Mouse (Mus musculus) erythroblast, embryonic 14.5 days (primary cell): ENCODE results near the gene Dab2ip. TPM values are rescaled to one million over a fixed set of nuclear protein-coding genes. Genes with fewer than 3 reads are reported as not detected.

ENCODE experiments used
- H3K27me3 ChIP-seq: 2 replicates; pipeline ENCODE4 v1.6.1; 2012; ENCODE audit warnings: inconsistent platforms; ENCODE audit not compliant: control insufficient read depth
- H3K36me3 ChIP-seq: 2 replicates; pipeline ENCODE4 v1.6.1; 2012; ENCODE audit warnings: mild to moderate bottlenecking, inconsistent platforms; ENCODE audit not compliant: control insufficient read depth
- H3K4me1 ChIP-seq: 2 replicates; pipeline ENCODE4 v1.6.1; 2012; ENCODE audit warnings: inconsistent platforms; ENCODE audit not compliant: control insufficient read depth
- H3K4me3 ChIP-seq: replicated peaks from 2 replicates; pipeline ENCODE3; 2012; ENCODE audit warnings: moderate library complexity, mild to moderate bottlenecking, inconsistent platforms
- H3K9me3 ChIP-seq: 2 replicates; pipeline ENCODE4 v1.6.1; 2012; ENCODE audit warnings: low read length, inconsistent platforms, mixed read lengths; ENCODE audit not compliant: control insufficient read depth
- GATA1 ChIP-seq: IDR thresholded peaks from 2 replicates; pipeline ENCODE4 v1.6.1; 2012; ENCODE audit warnings: low read length, inconsistent platforms, mixed read lengths
- TAL1 ChIP-seq: IDR thresholded peaks from 3 replicates; pipeline ENCODE4 v1.6.1; 2012; ENCODE audit warnings: low read length, inconsistent platforms, mixed read lengths
- polyA plus RNA-seq: library from polyadenylated mRNA; stranded (reverse); fragments of >175 nt; gene quantifications from 2 replicates; pipeline ENCODE4 v1.2.3, GENCODE M21; 2012

Gene Dab2ip
- polyA plus RNA-seq, 1 experiment: 0.20 TPM

GRCm38 (mm10) chr2:35677855-35678254 lies 119.8 kb downstream of the Dab2ip start:
- peaks cover 2% of the 10 kb centered on the region; the same call in 1 of the 2 replicates for H3K4me1 ChIP-seq
- TF ChIP-seq TAL1 (no peak), GATA1 (no peak)
- no peaks in the 10 kb centered on the region for H3K9me3 ChIP-seq
- no peaks in the 10 kb centered on the region for H3K36me3 ChIP-seq
- no peaks in the 10 kb centered on the region for H3K27me3 ChIP-seq
- no peak overlapping the region for H3K4me3 ChIP-seq

GRCm38 (mm10) chr2:35678440-35678839 lies 120.4 kb downstream of the Dab2ip start:
- Histone ChIP-seq H3K4me1 (peaks cover 2% of the 10 kb centered on the region; the same call in 1 of the 2 replicates), H3K4me3 (no peak overlapping the region), H3K27me3 (no peaks in the 10 kb centered on the region), H3K9me3 (no peaks in the 10 kb centered on the region), H3K36me3 (no peaks in the 10 kb centered on the region)
- TF ChIP-seq GATA1 (no peak), TAL1 (no peak)

- peaks cover 2% of the 10 kb centered on the region; the same call in 1 of the 2 replicates for H3K4me1 ChIP-seq
- no peak overlapping the region for H3K4me3 ChIP-seq
- no peaks in the 10 kb centered on the region for H3K9me3 ChIP-seq
- no peaks in the 10 kb centered on the region for H3K36me3 ChIP-seq
- TF ChIP-seq TAL1 (no peak), GATA1 (no peak)
- H3K27me3 ChIP-seq: no peaks in the 10 kb centered on the region
Observed at GRCm38 (mm10) chr2:35679812-35680672, 122.0 kb downstream of the Dab2ip start.

GRCm38 (mm10) chr2:35680833-35681232 lies 122.8 kb downstream of the Dab2ip start:
- Histone ChIP-seq H3K27me3 (no peaks in the 10 kb centered on the region), H3K9me3 (no peaks in the 10 kb centered on the region), H3K36me3 (no peaks in the 10 kb centered on the region), H3K4me1 (peaks cover 2% of the 10 kb centered on the region; the same call in 1 of the 2 replicates), H3K4me3 (no peak overlapping the region)
- TF ChIP-seq TAL1 (no peak), GATA1 (no peak)

GRCm38 (mm10) chr2:35684005-35684404 lies 125.9 kb downstream of the Dab2ip start:
- Histone ChIP-seq H3K9me3 (no peaks in the 10 kb centered on the region), H3K27me3 (no peaks in the 10 kb centered on the region), H3K4me1 (peaks cover 2% of the 10 kb centered on the region; the same call in 1 of the 2 replicates), H3K4me3 (no peak overlapping the region), H3K36me3 (no peaks in the 10 kb centered on the region)
- no peak for TF ChIP-seq TAL1
- no peak for TF ChIP-seq GATA1

GRCm38 (mm10) chr2:35684735-35685312 lies 126.8 kb downstream of the Dab2ip start:
- Histone ChIP-seq H3K4me1 (peaks cover 2% of the 10 kb centered on the region; the same call in 1 of the 2 replicates), H3K36me3 (no peaks in the 10 kb centered on the region)
- no peak for TF ChIP-seq GATA1
- no peak for TF ChIP-seq TAL1

GRCm38 (mm10) chr2:35686104-35686503 lies 128.0 kb downstream of the Dab2ip start:
- Histone ChIP-seq H3K4me1 (peaks cover 1% of the 10 kb centered on the region; the same call in 1 of the 2 replicates), H3K4me3 (no peak overlapping the region), H3K36me3 (no peaks in the 10 kb centered on the region), H3K9me3 (no peaks in the 10 kb centered on the region), H3K27me3 (no peaks in the 10 kb centered on the region)
- TF ChIP-seq TAL1: no peak
- TF ChIP-seq GATA1: no peak

More at GRCm38 (mm10) chr2:35684735-35685312, 126.8 kb downstream of the Dab2ip start:
- Histone ChIP-seq H3K4me3 (no peak overlapping the region), H3K9me3 (no peaks in the 10 kb centered on the region), H3K27me3 (no peaks in the 10 kb centered on the region)

- no peaks in the 10 kb centered on the region for H3K36me3 ChIP-seq
- H3K27me3 ChIP-seq: no peaks in the 10 kb centered on the region
- H3K9me3 ChIP-seq: no peaks in the 10 kb centered on the region
- TF ChIP-seq TAL1 (no peak), GATA1 (no peak)
- no peaks in the 10 kb centered on the region; the same call in 1 of the 2 replicates for H3K4me1 ChIP-seq
- no peak overlapping the region for H3K4me3 ChIP-seq
Observed at GRCm38 (mm10) chr2:35687557-35688070, 129.5 kb downstream of the Dab2ip start.

GRCm38 (mm10) chr2:35688121-35688520 lies 130.1 kb downstream of the Dab2ip start:
- no peaks in the 10 kb centered on the region for H3K27me3 ChIP-seq
- TF ChIP-seq TAL1 (no peak), GATA1 (no peak)
- no peaks in the 10 kb centered on the region for H3K9me3 ChIP-seq
- H3K4me1 ChIP-seq: no peaks in the 10 kb centered on the region; the same call in 1 of the 2 replicates
- H3K4me3 ChIP-seq: no peak overlapping the region
- H3K36me3 ChIP-seq: no peaks in the 10 kb centered on the region
